Mouse (Mus musculus): Measurements from ENCODE around the gene Zswim4. TPM values are rescaled to one million over a fixed set of nuclear protein-coding genes. Genes with fewer than 3 reads are reported as not detected.
"Not testable (repeated sequence)": the region's sequence is repeated elsewhere in the genome, so short reads cannot be mapped to it uniquely, and the experiment has no call there.

Zswim4 gene
- polyA plus RNA-seq (2015; fragmentation: Nextera tagmentation; extraction: Ambion mirVana): 9.7 and 10.5 TPM in 2 replicates

- Histone ChIP-seq H3K4me1 (ENCODE audit: control insufficient read depth, insufficient read depth, low read length) (peaks cover 9% of the 10 kb centered on the region), H3K9me3 (replicated peaks; ENCODE audit: control insufficient read depth, low read length) (no peaks in the 10 kb centered on the region), H3K9ac (ENCODE audit: low read length) (peak within 1 kb of the TSS; percentile 98), H3K4me2 (ENCODE audit: low read depth, low read length) (peak within 1 kb of the TSS; percentile 73), H3K36me3 (ENCODE audit: control insufficient read depth, insufficient read depth, low read length) (0 out of 2 replicates have a peak, but pooled peaks cover 4% of the 10 kb centered on the region), H3K27me3 (ENCODE audit: control insufficient read depth, insufficient read depth, low read length) (no peaks in the 10 kb centered on the region), H3K4me3 (replicated peaks; ENCODE audit: low read length) (peak within 1 kb of the TSS; percentile 91), H3K27ac (ENCODE audit: low read length) (peak within 1 kb of the TSS; percentile 71)
- peak; percentile 98 for ATAC-seq (ENCODE audit: insufficient read depth, low FRiP score)
- under 1% methylated on average over 35 of the region's 35 CpGs for WGBS
Measured at GRCm38 (mm10) chr8:84236998-84237473, at the start of gene Zswim4. Zswim4 (minus strand) TSS chr8:84237055.

- not testable (repeated sequence) for H3K27me3 ChIP-seq (ENCODE audit: control insufficient read depth, insufficient read depth, low read length); H3K27ac ChIP-seq (ENCODE audit: low read length); H3K4me1 ChIP-seq (ENCODE audit: control insufficient read depth, insufficient read depth, low read length); ATAC-seq (ENCODE audit: insufficient read depth, low FRiP score); H3K9ac ChIP-seq (ENCODE audit: low read length); H3K4me3 ChIP-seq (replicated peaks; ENCODE audit: low read length); H3K9me3 ChIP-seq (replicated peaks; ENCODE audit: control insufficient read depth, low read length); H3K36me3 ChIP-seq (ENCODE audit: control insufficient read depth, insufficient read depth, low read length); H3K4me2 ChIP-seq (ENCODE audit: low read depth, low read length)
- WGBS: 49% methylated on average over 5 of the region's 5 CpGs
Measured at GRCm38 (mm10) chr8:84285665-84286064, 48.8 kb upstream of the Zswim4 start.

GRCm38 (mm10) chr8:84284608-84285063 lies 47.8 kb upstream of the Zswim4 start:
- H3K27me3 ChIP-seq (ENCODE audit: control insufficient read depth, insufficient read depth, low read length): no peaks in the 10 kb centered on the region
- H3K4me2 ChIP-seq (ENCODE audit: low read depth, low read length): peak overlapping the region; percentile 31
- peak overlapping the region; percentile 18 for H3K4me3 ChIP-seq (replicated peaks; ENCODE audit: low read length)
- peak overlapping the region; percentile 50 for H3K9ac ChIP-seq (ENCODE audit: low read length)
- H3K4me1 ChIP-seq (ENCODE audit: control insufficient read depth, insufficient read depth, low read length): peaks cover 5% of the 10 kb centered on the region; the same call in 1 of the 2 replicates
- no peaks in the 10 kb centered on the region for H3K9me3 ChIP-seq (replicated peaks; ENCODE audit: control insufficient read depth, low read length)
- H3K36me3 ChIP-seq (ENCODE audit: control insufficient read depth, insufficient read depth, low read length): no peaks in the 10 kb centered on the region
- ATAC-seq (ENCODE audit: insufficient read depth, low FRiP score): peak; percentile 58
- WGBS: 9% methylated on average over 9 of the region's 9 CpGs
- peak overlapping the region; percentile 63 for H3K27ac ChIP-seq (ENCODE audit: low read length)

- no peak for ATAC-seq (ENCODE audit: insufficient read depth, low FRiP score)
- Histone ChIP-seq H3K9me3 (replicated peaks; ENCODE audit: control insufficient read depth, low read length) (no peaks in the 10 kb centered on the region), H3K27ac (ENCODE audit: low read length) (no peak overlapping the region), H3K4me3 (replicated peaks; ENCODE audit: low read length) (no peak overlapping the region), H3K36me3 (ENCODE audit: control insufficient read depth, insufficient read depth, low read length) (no peaks in the 10 kb centered on the region), H3K9ac (ENCODE audit: low read length) (no peak overlapping the region), H3K4me2 (ENCODE audit: low read depth, low read length) (no peak overlapping the region), H3K4me1 (ENCODE audit: control insufficient read depth, insufficient read depth, low read length) (peaks cover 5% of the 10 kb centered on the region; the same call in 1 of the 2 replicates), H3K27me3 (ENCODE audit: control insufficient read depth, insufficient read depth, low read length) (no peaks in the 10 kb centered on the region)
- 71% methylated on average over 10 of the region's 10 CpGs for WGBS
Measured at GRCm38 (mm10) chr8:84280777-84281176, 43.9 kb upstream of the Zswim4 start.

GRCm38 (mm10) chr8:84276447-84276846 lies 39.6 kb upstream of the Zswim4 start:
- no peak overlapping the region for H3K4me2 ChIP-seq (ENCODE audit: low read depth, low read length)
- no peak for ATAC-seq (ENCODE audit: insufficient read depth, low FRiP score)
- no peak overlapping the region for H3K27ac ChIP-seq (ENCODE audit: low read length)
- no peak overlapping the region for H3K9ac ChIP-seq (ENCODE audit: low read length)
- H3K4me1 ChIP-seq (ENCODE audit: control insufficient read depth, insufficient read depth, low read length): no peaks in the 10 kb centered on the region
- no peaks in the 10 kb centered on the region for H3K27me3 ChIP-seq (ENCODE audit: control insufficient read depth, insufficient read depth, low read length)
- 60% methylated on average over 1 of the region's 1 CpGs for WGBS
- no peaks in the 10 kb centered on the region for H3K36me3 ChIP-seq (ENCODE audit: control insufficient read depth, insufficient read depth, low read length)
- H3K4me3 ChIP-seq (replicated peaks; ENCODE audit: low read length): no peak overlapping the region
- H3K9me3 ChIP-seq (replicated peaks; ENCODE audit: control insufficient read depth, low read length): no peaks in the 10 kb centered on the region

GRCm38 (mm10) chr8:84273968-84274367 lies 37.1 kb upstream of the Zswim4 start:
- no peaks in the 10 kb centered on the region for H3K36me3 ChIP-seq (ENCODE audit: control insufficient read depth, insufficient read depth, low read length)
- no peak overlapping the region for H3K27ac ChIP-seq (ENCODE audit: low read length)
- no peak overlapping the region for H3K9ac ChIP-seq (ENCODE audit: low read length)
- 78% methylated on average over 3 of the region's 3 CpGs for WGBS
- H3K4me2 ChIP-seq (ENCODE audit: low read depth, low read length): no peak overlapping the region
- no peak overlapping the region for H3K4me3 ChIP-seq (replicated peaks; ENCODE audit: low read length)
- no peaks in the 10 kb centered on the region for H3K9me3 ChIP-seq (replicated peaks; ENCODE audit: control insufficient read depth, low read length)
- H3K27me3 ChIP-seq (ENCODE audit: control insufficient read depth, insufficient read depth, low read length): no peaks in the 10 kb centered on the region
- no peak for ATAC-seq (ENCODE audit: insufficient read depth, low FRiP score)
- H3K4me1 ChIP-seq (ENCODE audit: control insufficient read depth, insufficient read depth, low read length): 0 out of 2 replicates have a peak, but pooled peaks cover 6% of the 10 kb centered on the region

GRCm38 (mm10) chr8:84272302-84272701 lies 35.4 kb upstream of the Zswim4 start:
- Histone ChIP-seq H3K9ac (ENCODE audit: low read length) (no peak overlapping the region), H3K4me1 (ENCODE audit: control insufficient read depth, insufficient read depth, low read length) (0 out of 2 replicates have a peak, but pooled peaks cover 6% of the 10 kb centered on the region), H3K27ac (ENCODE audit: low read length) (no peak overlapping the region), H3K4me3 (replicated peaks; ENCODE audit: low read length) (no peak overlapping the region), H3K9me3 (replicated peaks; ENCODE audit: control insufficient read depth, low read length) (no peaks in the 10 kb centered on the region), H3K4me2 (ENCODE audit: low read depth, low read length) (no peak overlapping the region), H3K27me3 (ENCODE audit: control insufficient read depth, insufficient read depth, low read length) (no peaks in the 10 kb centered on the region), H3K36me3 (ENCODE audit: control insufficient read depth, insufficient read depth, low read length) (no peaks in the 10 kb centered on the region)
- WGBS: 81% methylated on average over 4 of the region's 4 CpGs
- no peak for ATAC-seq (ENCODE audit: insufficient read depth, low FRiP score)

- H3K27me3 ChIP-seq (ENCODE audit: control insufficient read depth, insufficient read depth, low read length): no peaks in the 10 kb centered on the region
- WGBS: 1% methylated on average over 44 of the region's 44 CpGs
- peak; percentile 100 for ATAC-seq (ENCODE audit: insufficient read depth, low FRiP score)
- H3K4me3 ChIP-seq (replicated peaks; ENCODE audit: low read length): peak within 1 kb of the TSS; percentile 58
- H3K4me2 ChIP-seq (ENCODE audit: low read depth, low read length): peak within 1 kb of the TSS; percentile 77
- 0 out of 2 replicates have a peak, but pooled peaks cover 6% of the 10 kb centered on the region for H3K4me1 ChIP-seq (ENCODE audit: control insufficient read depth, insufficient read depth, low read length)
- peaks cover 4% of the 10 kb centered on the region; the same call in 1 of the 2 replicates for H3K36me3 ChIP-seq (ENCODE audit: control insufficient read depth, insufficient read depth, low read length)
- peak within 1 kb of the TSS; percentile 39; the same call in 1 of the 2 replicates for H3K27ac ChIP-seq (ENCODE audit: low read length)
- peak within 1 kb of the TSS; percentile 70 for H3K9ac ChIP-seq (ENCODE audit: low read length)
- no peaks in the 10 kb centered on the region for H3K9me3 ChIP-seq (replicated peaks; ENCODE audit: control insufficient read depth, low read length)
Measured at GRCm38 (mm10) chr8:84269950-84270773, 33.3 kb upstream of the Zswim4 start, which contains the start of gene Ccdc130. Ccdc130 (minus strand) TSS chr8:84270380.

GRCm38 (mm10) chr8:84261098-84261497 lies 24.2 kb upstream of the Zswim4 start:
- Histone ChIP-seq H3K27me3 (ENCODE audit: control insufficient read depth, insufficient read depth, low read length) (no peaks in the 10 kb centered on the region), H3K4me2 (ENCODE audit: low read depth, low read length) (no peak overlapping the region), H3K4me3 (replicated peaks; ENCODE audit: low read length) (no peak overlapping the region), H3K4me1 (ENCODE audit: control insufficient read depth, insufficient read depth, low read length) (peaks cover 13% of the 10 kb centered on the region), H3K9ac (ENCODE audit: low read length) (no peak overlapping the region), H3K27ac (ENCODE audit: low read length) (no peak overlapping the region), H3K36me3 (ENCODE audit: control insufficient read depth, insufficient read depth, low read length) (peaks cover 26% of the 10 kb centered on the region), H3K9me3 (replicated peaks; ENCODE audit: control insufficient read depth, low read length) (no peaks in the 10 kb centered on the region)
- no peak for ATAC-seq (ENCODE audit: insufficient read depth, low FRiP score)
- 92% methylated on average over 4 of the region's 4 CpGs for WGBS
